Mouse (Mus musculus) gastrocnemius, postnatal 4 days (tissue): Measurements from ENCODE around the gene Epha1. TPM values are rescaled to one million over a fixed set of nuclear protein-coding genes. Genes with fewer than 3 reads are reported as not detected.

Source experiments
- DNase-seq, 2 experiments: peaks; one replicate each; pipeline ENCODE4 v3.0.0; 2021 to 2022; ENCODE audit warnings: low spot score in 2 of 2, mixed read lengths in 2 of 2
- long read RNA-seq, 2 experiments: library from polyadenylated mRNA; stranded (forward); transcript quantifications; one replicate each; pipeline ENCODE4 v2.0.0; 2021
- total RNA-seq, 2 experiments: library from RNA; stranded (reverse); gene quantifications; 2 replicates each; pipeline ENCODE4 v1.2.3; 2021

Epha1 gene
- total RNA-seq = under 1 TPM; 0.27 to 0.57 TPM
- long read RNA-seq, experiment 1 = 0 reads
- long read RNA-seq, experiment 2 = 0 reads

GRCm38 (mm10) chr6:42372816-42373547 lies at the start of gene Epha1:
TSS of gene Epha1 (minus strand) at chr6:42373268.
- DNase-seq = no peak

GRCm38 (mm10) chr6:42421439-42421838 lies 48.4 kb upstream of the Epha1 start:
- DNase-seq = no peak

- no peak for DNase-seq
Observed at GRCm38 (mm10) chr6:42419443-42419842, 46.4 kb upstream of the Epha1 start.

GRCm38 (mm10) chr6:42405134-42405533 lies 32.1 kb upstream of the Epha1 start, which contains the start of gene Tas2r135:
TSS of gene Tas2r135 (plus strand) at chr6:42405434.
- DNase-seq = no peak

GRCm38 (mm10) chr6:42399938-42400337 lies 26.9 kb upstream of the Epha1 start, which contains the start of gene Tas2r143:
TSS of gene Tas2r143 (plus strand) at chr6:42400238.
- DNase-seq = no peak

- no peak for DNase-seq
Observed at GRCm38 (mm10) chr6:42398998-42399397, 25.9 kb upstream of the Epha1 start.

GRCm38 (mm10) chr6:42398285-42398684 lies 25.2 kb upstream of the Epha1 start:
- DNase-seq = no peak

GRCm38 (mm10) chr6:42397041-42397657 lies 24.1 kb upstream of the Epha1 start:
- no peak for DNase-seq

GRCm38 (mm10) chr6:42395960-42396809 lies 23.1 kb upstream of the Epha1 start:
- DNase-seq = peak; percentile 55 to 82

GRCm38 (mm10) chr6:42391796-42392330 lies 18.8 kb upstream of the Epha1 start:
- no peak for DNase-seq

GRCm38 (mm10) chr6:42385635-42386034 lies 12.6 kb upstream of the Epha1 start:
- DNase-seq = no peak

GRCm38 (mm10) chr6:42383360-42383759 lies 10.3 kb upstream of the Epha1 start:
- no peak for DNase-seq

GRCm38 (mm10) chr6:42381916-42382381 lies 8.9 kb upstream of the Epha1 start:
- DNase-seq = no peak

GRCm38 (mm10) chr6:42381221-42381620 lies 8.2 kb upstream of the Epha1 start:
- no peak for DNase-seq

- no peak for DNase-seq
Observed at GRCm38 (mm10) chr6:42380416-42381144, 7.5 kb upstream of the Epha1 start.

GRCm38 (mm10) chr6:42379551-42379950 lies 6.5 kb upstream of the Epha1 start:
- no peak for DNase-seq

GRCm38 (mm10) chr6:42377280-42377679 lies 4.2 kb upstream of the Epha1 start:
- DNase-seq = no peak

- DNase-seq = no peak
Observed at GRCm38 (mm10) chr6:42376504-42377019, 3.5 kb upstream of the Epha1 start.

GRCm38 (mm10) chr6:42376016-42376415 lies 2.9 kb upstream of the Epha1 start:
- no peak for DNase-seq

GRCm38 (mm10) chr6:42375131-42375530 lies 2.1 kb upstream of the Epha1 start:
- DNase-seq = no peak
